Comparison of ENCODE assay signal across 8 mouse cellular contexts in the genomic region with DNA sequence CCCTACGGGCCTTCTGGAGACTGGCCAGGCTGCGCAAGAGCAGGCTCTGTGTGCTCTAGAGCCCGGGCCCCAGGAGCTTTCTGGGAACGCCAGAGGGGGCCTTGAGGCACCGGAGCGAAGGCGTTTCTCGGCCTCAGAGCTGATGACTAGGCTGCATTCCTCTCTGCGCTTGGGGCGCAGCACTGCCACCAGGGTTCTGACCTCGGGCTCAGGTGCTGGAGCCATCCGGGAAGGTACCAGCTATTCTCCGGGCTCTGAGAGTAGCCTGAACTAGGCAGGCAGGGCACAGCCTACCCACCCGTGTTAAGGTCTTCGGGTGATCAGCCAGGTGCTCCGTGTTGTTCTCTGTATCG. TPM values are rescaled to one million over a fixed set of nuclear protein-coding genes. Genes with fewer than 3 reads are reported as not detected.
A peak's percentile ranks its signal among the peaks of the same experiment; 100 is the strongest.
DNase-seq lines count a peak whose midpoint lies in the region; ATAC-seq and TF ChIP-seq lines count a peak whose summit lies in the region.

No protein-coding gene starts in this region.

- peaks cover 74% of the 10 kb centered on the region for H3K27me3 ChIP-seq in heart, embryonic 14.5 days (ENCODE audit: control insufficient read depth, insufficient read depth, low read length)
- H3K27me3 ChIP-seq in forebrain, postnatal 0 days (ENCODE audit: insufficient read depth, low read length), result peaks cover 28% of the 10 kb centered on the region
- H3K27me3 ChIP-seq in midbrain, embryonic 12.5 days, result peaks cover 93% of the 10 kb centered on the region

- ATAC-seq in heart, embryonic 14.5 days (ENCODE audit: insufficient number of reproducible peaks, insufficient read depth, low FRiP score, low read depth), result no peak
- ATAC-seq in forebrain, postnatal 0 days, result no peak
- ATAC-seq in midbrain, embryonic 12.5 days (ENCODE audit: low FRiP score, low read depth), result no peak
- no peak for ATAC-seq in monocyte, adult 5-6 weeks (replicated peaks; ENCODE audit: insufficient number of reproducible peaks, low FRiP score, low TSS enrichment, poor library complexity, severe bottlenecking)

- no peak for DNase-seq in heart, postnatal 36 days
- DNase-seq in adrenal gland, postnatal 25 days, result peak; percentile 48
- DNase-seq in forebrain, postnatal 0 days, result no peak
- DNase-seq in thymus, postnatal 0 days (ENCODE audit: low spot score), result no peak
- DNase-seq in gastrocnemius, postnatal 4 days (ENCODE audit: low spot score in 2 of 2), result no peak

- H3K4me3 ChIP-seq in heart, embryonic 14.5 days (ENCODE audit: control insufficient read depth in 1 of 2, insufficient read depth in 1 of 2, low read depth in 1 of 2, low read length in 2 of 2), result peak overlapping the region; percentile 45 to 50
- no peak overlapping the region for H3K4me3 ChIP-seq in forebrain, postnatal 0 days (ENCODE audit: low read depth, low read length)
- H3K4me3 ChIP-seq in midbrain, embryonic 12.5 days, result peak overlapping the region; percentile 39; the same call in 1 of the 2 replicates

- TF ChIP-seq CTCF in forebrain, postnatal 0 days (IDR thresholded peaks at IDR 0.05; ENCODE audit: low read depth), result no peak

- intact Hi-C loops in heart, postnatal 36 days (cut with DNase I), result no loop called here

- no peak overlapping the region for H3K27ac ChIP-seq in heart, embryonic 14.5 days (replicated peaks in 1 of 2; ENCODE audit: control insufficient read depth in 1 of 2, insufficient read depth in 1 of 2, low read depth in 2 of 2, low read length in 2 of 2)
- no peak overlapping the region for H3K27ac ChIP-seq in forebrain, postnatal 0 days (ENCODE audit: low read depth, low read length)
- H3K27ac ChIP-seq in midbrain, embryonic 12.5 days (replicated peaks), result no peak overlapping the region

- H3K9me3 ChIP-seq in heart, embryonic 14.5 days (ENCODE audit: control insufficient read depth, low read length), result no peaks in the 10 kb centered on the region
- no peaks in the 10 kb centered on the region for H3K9me3 ChIP-seq in forebrain, postnatal 0 days (ENCODE audit: low read length)
- H3K9me3 ChIP-seq in midbrain, embryonic 12.5 days, result no peaks in the 10 kb centered on the region

- 4% methylated on average over 17 of the region's 17 CpGs for WGBS in heart, embryonic 14.5 days
- 6% methylated on average over 17 of the region's 17 CpGs for WGBS in forebrain, postnatal 0 days
- WGBS in midbrain, embryonic 12.5 days, result 2% methylated on average over 17 of the region's 17 CpGs

- peaks cover 30% of the 10 kb centered on the region in 2 experiments for H3K4me1 ChIP-seq in heart, embryonic 14.5 days (ENCODE audit: control insufficient read depth in 2 of 2, insufficient read depth in 2 of 2, low read length in 2 of 2)
- H3K4me1 ChIP-seq in forebrain, postnatal 0 days (ENCODE audit: insufficient read depth), result peaks cover 6% of the 10 kb centered on the region
- H3K4me1 ChIP-seq in midbrain, embryonic 12.5 days, result peaks cover 55% of the 10 kb centered on the region

- H3K9ac ChIP-seq in heart, embryonic 14.5 days (ENCODE audit: low read length), result peak overlapping the region; percentile 56
- no peak overlapping the region for H3K9ac ChIP-seq in forebrain, postnatal 0 days
- no peak overlapping the region for H3K9ac ChIP-seq in midbrain, embryonic 12.5 days (replicated peaks)

- H3K36me3 ChIP-seq in heart, embryonic 14.5 days (ENCODE audit: control insufficient read depth, insufficient read depth, low read length), result no peaks in the 10 kb centered on the region
- H3K36me3 ChIP-seq in forebrain, postnatal 0 days (ENCODE audit: insufficient read depth), result no peaks in the 10 kb centered on the region
- H3K36me3 ChIP-seq in midbrain, embryonic 12.5 days, result no peaks in the 10 kb centered on the region

- peak overlapping the region; percentile 68 for H3K4me2 ChIP-seq in heart, embryonic 14.5 days (ENCODE audit: low read length)
- H3K4me2 ChIP-seq in forebrain, postnatal 0 days (ENCODE audit: low read depth), result peak overlapping the region; percentile 52
- H3K4me2 ChIP-seq in midbrain, embryonic 12.5 days (replicated peaks), result peak overlapping the region; percentile 51

RNA-seq across cellular contexts. Expression of a gene that starts 7.7 kb away (rescaled TPM):
- 1.1 and 2.6 TPM in 2 replicates for polyA plus RNA-seq in heart, embryonic 14.5 days (2014; fragmentation: Nextera tagmentation; extraction: Ambion mirVana)
- total RNA-seq in heart, postnatal 36 days (2021), result 10 to 100 TPM; 22.2 to 39.7 TPM
- 32.6 and 44.2 TPM in 2 replicates for total RNA-seq in adrenal gland, postnatal 25 days (2021)
- 0.95 and 1.6 TPM in 2 replicates for total RNA-seq in forebrain, postnatal 0 days (2014; rRNA removed)
- polyA plus RNA-seq in forebrain, postnatal 0 days (2015; fragmentation: Nextera tagmentation; extraction: Ambion mirVana), result 0.52 and 0.90 TPM in 2 replicates
- polyA plus RNA-seq in midbrain, embryonic 12.5 days (2016; fragmentation: Nextera tagmentation; extraction: Ambion mirVana), result 2.1 and 2.7 TPM in 2 replicates
- total RNA-seq in monocyte, adult 5-6 weeks (2017), result not detected in 3 replicates
- 0.29 and 0.39 TPM in 2 replicates for polyA plus RNA-seq in thymus, postnatal 0 days (2015; fragmentation: Nextera tagmentation; extraction: Ambion mirVana)
- total RNA-seq in gastrocnemius, postnatal 4 days (2021), result 1 to 10 TPM; 3.0 to 4.7 TPM

RNA-seq across cellular contexts. Expression of a gene that starts 33.2 kb away (rescaled TPM):
- polyA plus RNA-seq in heart, embryonic 14.5 days (2014; fragmentation: Nextera tagmentation; extraction: Ambion mirVana), result 1.5 and 1.7 TPM in 2 replicates
- total RNA-seq in heart, postnatal 36 days (2021), result 1 to 10 TPM in 1 of 2 experiments, under 1 TPM in 1; 0.80 to 1.1 TPM
- total RNA-seq in adrenal gland, postnatal 25 days (2021), result 1.4 and 1.7 TPM in 2 replicates
- 4.5 and 6.9 TPM in 2 replicates for total RNA-seq in forebrain, postnatal 0 days (2014; rRNA removed)
- 3.7 and 5.2 TPM in 2 replicates for polyA plus RNA-seq in forebrain, postnatal 0 days (2015; fragmentation: Nextera tagmentation; extraction: Ambion mirVana)
- polyA plus RNA-seq in midbrain, embryonic 12.5 days (2016; fragmentation: Nextera tagmentation; extraction: Ambion mirVana), result 6.4 and 7.1 TPM in 2 replicates
- 0.38 to 2.7 TPM in 2 of 3 replicates, not detected in the other for total RNA-seq in monocyte, adult 5-6 weeks (2017)
- 2.7 and 3.4 TPM in 2 replicates for polyA plus RNA-seq in thymus, postnatal 0 days (2015; fragmentation: Nextera tagmentation; extraction: Ambion mirVana)
- total RNA-seq in gastrocnemius, postnatal 4 days (2021), result 1 to 10 TPM; 1.1 to 1.3 TPM

RNA-seq across cellular contexts. Expression of a gene that starts 54.1 kb away (rescaled TPM):
- polyA plus RNA-seq in heart, embryonic 14.5 days (2014; fragmentation: Nextera tagmentation; extraction: Ambion mirVana), result 1.9 TPM in 2 replicates
- total RNA-seq in heart, postnatal 36 days (2021), result 1 to 10 TPM; 5.4 to 7.0 TPM
- 18.7 and 19.3 TPM in 2 replicates for total RNA-seq in adrenal gland, postnatal 25 days (2021)
- total RNA-seq in forebrain, postnatal 0 days (2014; rRNA removed), result 1.2 and 1.4 TPM in 2 replicates
- polyA plus RNA-seq in forebrain, postnatal 0 days (2015; fragmentation: Nextera tagmentation; extraction: Ambion mirVana), result 0.33 and 0.39 TPM in 2 replicates
- polyA plus RNA-seq in midbrain, embryonic 12.5 days (2016; fragmentation: Nextera tagmentation; extraction: Ambion mirVana), result 6.5 and 7.8 TPM in 2 replicates
- not detected in 3 replicates for total RNA-seq in monocyte, adult 5-6 weeks (2017)
- 0.55 and 0.58 TPM in 2 replicates for polyA plus RNA-seq in thymus, postnatal 0 days (2015; fragmentation: Nextera tagmentation; extraction: Ambion mirVana)
- total RNA-seq in gastrocnemius, postnatal 4 days (2021), result 1 to 10 TPM; 3.7 to 4.7 TPM
